Mouse (Mus musculus): ENCODE data around the gene Cdc42. TPM values are rescaled to one million over a fixed set of nuclear protein-coding genes. Genes with fewer than 3 reads are reported as not detected.

Cdc42 gene
- polyA plus RNA-seq, 1 experiment = 375 TPM

DNA sequence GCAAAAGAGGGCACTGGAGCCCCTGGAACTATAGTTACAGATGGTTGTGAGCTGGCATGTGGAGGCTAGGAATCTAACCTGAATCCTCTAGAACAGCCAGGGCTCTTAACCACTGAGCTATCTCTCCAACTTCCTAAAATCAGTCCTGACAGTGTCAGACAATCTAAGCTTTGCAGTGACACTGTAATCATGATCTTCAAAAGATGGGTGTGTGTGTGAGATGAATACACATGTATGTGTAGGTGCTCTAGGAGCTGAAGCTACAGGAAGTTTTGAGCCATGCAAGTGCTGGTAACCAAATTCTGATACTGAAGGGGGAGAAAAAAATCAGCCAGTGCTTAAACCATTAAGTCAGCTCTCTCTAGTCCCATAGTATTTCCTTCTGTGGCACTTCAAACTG, 6.9 kb downstream of the Cdc42 start:
- H3K27ac ChIP-seq (ENCODE audit: insufficient read depth, low read length) = no peak overlapping the region
- TF ChIP-seq CTCF (IDR thresholded peaks at IDR 0.05; ENCODE audit: borderline replicate concordance, insufficient read depth, low read depth, low read length) = no peak
- TF ChIP-seq POLR2A (IDR thresholded peaks at IDR 0.05; ENCODE audit: borderline replicate concordance, insufficient read depth, low read length) = no peak
- no peak overlapping the region for H3K4me3 ChIP-seq (replicated peaks; ENCODE audit: insufficient read depth, low read depth, low read length)
- H3K27me3 ChIP-seq (ENCODE audit: control insufficient read depth, insufficient read depth, low read length) = no peaks in the 10 kb centered on the region
- H3K4me1 ChIP-seq (ENCODE audit: control insufficient read depth, insufficient read depth, low read length) = peaks cover 10% of the 10 kb centered on the region
- DNase-seq = no peak

DNA sequence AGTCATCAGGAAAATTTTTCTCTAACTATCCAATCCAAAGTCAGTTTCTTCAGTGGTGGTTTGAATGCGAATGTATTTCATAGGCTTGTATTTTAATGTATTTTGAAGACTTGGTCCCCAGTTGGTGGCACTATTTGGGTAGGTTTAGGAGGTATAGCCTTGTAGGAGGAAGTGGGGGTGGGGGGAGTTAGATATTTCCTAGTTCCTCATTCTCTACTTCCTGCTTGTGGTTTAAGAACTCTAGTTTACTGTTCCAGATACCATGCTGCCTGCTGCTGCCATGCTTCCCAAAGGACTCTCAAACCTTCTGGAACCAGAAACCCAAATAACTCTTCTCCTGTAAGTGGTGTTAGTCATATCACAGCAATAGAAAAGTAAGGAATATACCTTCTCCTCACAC, 11.7 kb downstream of the Cdc42 start:
- Histone ChIP-seq H3K27ac (ENCODE audit: insufficient read depth, low read length) (no peak overlapping the region), H3K4me1 (ENCODE audit: control insufficient read depth, insufficient read depth, low read length) (peaks cover 5% of the 10 kb centered on the region; the same call in 1 of the 2 replicates), H3K27me3 (ENCODE audit: control insufficient read depth, insufficient read depth, low read length) (no peaks in the 10 kb centered on the region), H3K4me3 (replicated peaks; ENCODE audit: insufficient read depth, low read depth, low read length) (no peak overlapping the region)
- TF ChIP-seq CTCF (IDR thresholded peaks at IDR 0.05; ENCODE audit: borderline replicate concordance, insufficient read depth, low read depth, low read length) = no peak
- no peak for TF ChIP-seq POLR2A (IDR thresholded peaks at IDR 0.05; ENCODE audit: borderline replicate concordance, insufficient read depth, low read length)
- WGBS = 92% methylated on average over 1 of the region's 1 CpGs
- no peak for DNase-seq

DNA sequence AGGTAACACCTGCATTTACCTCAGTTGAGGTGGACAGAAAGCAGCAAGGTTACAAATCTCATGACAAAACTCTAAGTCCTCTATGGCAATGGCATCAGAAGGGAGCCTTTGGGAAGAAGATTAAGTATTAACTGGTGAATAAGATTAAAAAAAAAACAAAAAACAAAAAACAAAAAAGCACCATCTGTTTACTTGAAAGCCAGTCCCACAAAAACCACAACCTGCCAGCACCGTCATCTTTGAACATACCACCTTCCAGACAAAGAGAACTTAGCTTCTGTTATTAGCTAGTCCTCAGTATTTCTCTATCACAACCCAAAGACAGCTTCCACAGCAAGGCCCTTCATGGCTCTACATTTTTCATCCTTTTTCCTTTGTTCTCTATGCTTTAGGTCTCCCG, 12.4 kb downstream of the Cdc42 start:
- TF ChIP-seq POLR2A (IDR thresholded peaks at IDR 0.05; ENCODE audit: borderline replicate concordance, insufficient read depth, low read length) (no peak), CTCF (IDR thresholded peaks at IDR 0.05; ENCODE audit: borderline replicate concordance, insufficient read depth, low read depth, low read length) (no peak)
- WGBS = 52% methylated on average over 2 of the region's 2 CpGs
- H3K4me1 ChIP-seq (ENCODE audit: control insufficient read depth, insufficient read depth, low read length) = peaks cover 5% of the 10 kb centered on the region; the same call in 1 of the 2 replicates
- H3K4me3 ChIP-seq (replicated peaks; ENCODE audit: insufficient read depth, low read depth, low read length) = no peak overlapping the region
- DNase-seq = no peak
- H3K27ac ChIP-seq (ENCODE audit: insufficient read depth, low read length) = no peak overlapping the region
- no peaks in the 10 kb centered on the region for H3K27me3 ChIP-seq (ENCODE audit: control insufficient read depth, insufficient read depth, low read length)

DNA sequence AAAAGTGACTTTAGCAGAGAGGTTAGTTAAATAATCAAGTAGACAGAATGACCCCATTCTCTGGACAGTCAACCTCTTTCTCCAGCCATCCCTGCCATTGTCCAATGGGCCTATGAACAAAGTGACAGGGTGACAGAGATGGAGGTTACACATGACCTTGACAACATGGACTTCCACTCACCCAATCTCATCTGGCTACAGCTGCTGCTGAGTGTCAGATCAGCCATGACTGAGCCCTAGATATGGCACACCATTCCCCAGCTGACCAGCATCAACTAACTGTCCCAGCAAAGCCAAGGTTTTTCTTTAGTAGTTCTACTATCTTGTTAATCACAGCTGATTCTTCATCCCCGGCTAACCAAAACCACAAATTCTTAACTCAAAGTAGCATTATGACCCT, 14.7 kb downstream of the Cdc42 start:
- Histone ChIP-seq H3K27me3 (ENCODE audit: control insufficient read depth, insufficient read depth, low read length) (no peaks in the 10 kb centered on the region), H3K4me1 (ENCODE audit: control insufficient read depth, insufficient read depth, low read length) (peaks cover 9% of the 10 kb centered on the region), H3K4me3 (replicated peaks; ENCODE audit: insufficient read depth, low read depth, low read length) (no peak overlapping the region), H3K27ac (ENCODE audit: insufficient read depth, low read length) (no peak overlapping the region)
- TF ChIP-seq POLR2A (IDR thresholded peaks at IDR 0.05; ENCODE audit: borderline replicate concordance, insufficient read depth, low read length) = no peak
- no peak for TF ChIP-seq CTCF (IDR thresholded peaks at IDR 0.05; ENCODE audit: borderline replicate concordance, insufficient read depth, low read depth, low read length)
- no peak for DNase-seq
- WGBS = 95% methylated on average over 1 of the region's 1 CpGs

DNA sequence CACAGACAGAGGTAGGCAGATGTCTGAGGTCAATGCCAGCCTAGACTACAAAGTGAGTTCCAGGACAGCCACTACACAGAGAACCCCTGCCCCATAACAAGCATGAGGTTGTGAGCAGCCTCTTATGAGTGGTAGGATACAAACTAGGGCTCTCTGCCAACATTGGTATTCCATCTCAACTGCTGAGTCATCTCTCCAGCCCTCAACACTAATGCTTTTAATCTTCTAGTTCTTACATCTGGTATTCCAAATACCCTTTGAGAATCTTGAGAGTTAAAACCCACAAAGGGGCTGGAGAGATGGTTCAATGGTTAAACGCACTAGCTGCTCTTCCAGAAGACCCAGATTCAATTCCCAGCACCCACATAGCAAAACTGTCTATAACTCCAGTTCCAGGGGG, 18.1 kb downstream of the Cdc42 start:
- H3K27ac ChIP-seq (ENCODE audit: insufficient read depth, low read length) = no peak overlapping the region
- no peaks in the 10 kb centered on the region for H3K27me3 ChIP-seq (ENCODE audit: control insufficient read depth, insufficient read depth, low read length)
- no peak overlapping the region for H3K4me3 ChIP-seq (replicated peaks; ENCODE audit: insufficient read depth, low read depth, low read length)
- peaks cover 12% of the 10 kb centered on the region for H3K4me1 ChIP-seq (ENCODE audit: control insufficient read depth, insufficient read depth, low read length)
- TF ChIP-seq POLR2A (IDR thresholded peaks at IDR 0.05; ENCODE audit: borderline replicate concordance, insufficient read depth, low read length) = no peak
- no peak for TF ChIP-seq CTCF (IDR thresholded peaks at IDR 0.05; ENCODE audit: borderline replicate concordance, insufficient read depth, low read depth, low read length)
- DNase-seq = peak in 1 of 2 experiments; percentile 34
- WGBS = 84% methylated on average over 1 of the region's 1 CpGs

DNA sequence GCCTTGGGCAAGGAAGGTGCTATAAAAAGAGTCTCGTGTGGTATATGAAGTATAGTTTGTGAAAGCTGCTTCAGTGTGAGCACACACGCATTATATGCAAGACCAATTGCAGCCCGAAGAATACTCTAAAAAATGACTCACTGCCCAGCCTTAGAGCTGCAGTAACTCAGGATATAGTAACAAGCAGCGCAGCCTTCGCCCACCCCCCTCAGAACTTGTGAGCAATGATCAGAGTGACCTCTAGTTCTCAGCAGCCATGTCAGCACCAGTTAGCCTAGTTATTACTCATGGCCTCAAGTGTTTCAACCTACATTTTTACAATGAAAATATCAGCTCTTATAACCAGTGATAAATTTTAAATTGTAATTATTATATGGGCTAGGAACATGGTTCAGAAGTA, 21.1 kb downstream of the Cdc42 start:
- no peak for DNase-seq
- 76% methylated on average over 5 of the region's 5 CpGs for WGBS
- TF ChIP-seq POLR2A (IDR thresholded peaks at IDR 0.05; ENCODE audit: borderline replicate concordance, insufficient read depth, low read length) (no peak), CTCF (IDR thresholded peaks at IDR 0.05; ENCODE audit: borderline replicate concordance, insufficient read depth, low read depth, low read length) (no peak)
- Histone ChIP-seq H3K4me3 (replicated peaks; ENCODE audit: insufficient read depth, low read depth, low read length) (no peak overlapping the region), H3K27me3 (ENCODE audit: control insufficient read depth, insufficient read depth, low read length) (no peaks in the 10 kb centered on the region), H3K4me1 (ENCODE audit: control insufficient read depth, insufficient read depth, low read length) (peaks cover 10% of the 10 kb centered on the region), H3K27ac (ENCODE audit: insufficient read depth, low read length) (no peak overlapping the region)

DNA sequence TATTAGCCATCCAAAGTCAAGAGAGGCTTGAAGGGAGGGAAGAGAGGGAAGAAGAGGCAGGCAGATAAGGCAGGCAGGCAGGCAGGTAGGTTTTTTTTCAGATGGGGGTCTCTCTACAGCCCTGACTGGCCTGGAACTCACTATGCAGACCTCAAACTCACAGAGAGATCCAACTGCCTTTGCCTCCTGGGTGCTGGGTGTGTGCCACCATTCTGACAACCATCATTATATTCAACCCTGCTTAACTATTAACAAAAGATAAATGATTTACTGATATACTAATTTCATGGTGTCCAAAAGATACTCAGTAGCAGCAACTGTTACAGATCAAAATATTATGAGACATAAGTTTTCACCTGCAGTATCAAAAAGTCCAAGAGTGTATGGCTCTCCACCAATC, 25.5 kb downstream of the Cdc42 start:
- Histone ChIP-seq H3K4me3 (replicated peaks; ENCODE audit: insufficient read depth, low read depth, low read length) (no peak overlapping the region), H3K27ac (ENCODE audit: insufficient read depth, low read length) (no peak overlapping the region), H3K4me1 (ENCODE audit: control insufficient read depth, insufficient read depth, low read length) (peaks cover 3% of the 10 kb centered on the region; the same call in 1 of the 2 replicates), H3K27me3 (ENCODE audit: control insufficient read depth, insufficient read depth, low read length) (no peaks in the 10 kb centered on the region)
- TF ChIP-seq CTCF (IDR thresholded peaks at IDR 0.05; ENCODE audit: borderline replicate concordance, insufficient read depth, low read depth, low read length) = no peak
- DNase-seq = no peak

DNA sequence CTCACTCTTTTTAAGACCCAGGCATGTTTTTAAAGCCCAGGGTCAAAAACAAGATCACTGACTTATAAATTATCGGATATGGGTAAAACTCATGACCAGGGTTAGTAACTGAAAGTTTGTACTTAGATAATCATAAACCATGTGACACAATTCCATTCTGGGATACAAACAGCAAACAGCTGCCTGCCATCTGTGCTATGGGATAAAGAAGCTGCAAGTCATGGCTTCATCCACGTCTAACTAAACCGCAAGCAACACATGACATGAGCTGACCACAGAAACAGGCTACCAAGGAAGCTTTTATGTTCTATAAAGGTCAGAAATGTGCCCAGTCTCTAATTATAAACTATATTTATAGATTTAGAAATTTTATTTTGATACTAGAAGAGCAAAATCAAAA, 31.0 kb downstream of the Cdc42 start:
- H3K4me3 ChIP-seq (replicated peaks; ENCODE audit: insufficient read depth, low read depth, low read length) = no peak overlapping the region
- DNase-seq = no peak
- 76% methylated on average over 3 of the region's 3 CpGs for WGBS
- H3K4me1 ChIP-seq (ENCODE audit: control insufficient read depth, insufficient read depth, low read length) = no peaks in the 10 kb centered on the region
- no peak overlapping the region for H3K27ac ChIP-seq (ENCODE audit: insufficient read depth, low read length)
- no peaks in the 10 kb centered on the region for H3K27me3 ChIP-seq (ENCODE audit: control insufficient read depth, insufficient read depth, low read length)
- no peak for TF ChIP-seq CTCF (IDR thresholded peaks at IDR 0.05; ENCODE audit: borderline replicate concordance, insufficient read depth, low read depth, low read length)
- no peak for TF ChIP-seq POLR2A (IDR thresholded peaks at IDR 0.05; ENCODE audit: borderline replicate concordance, insufficient read depth, low read length)
